Mouse (Mus musculus) urinary bladder, adult 2 months (tissue): Measurements from ENCODE around the gene Chd6. TPM values are rescaled to one million over a fixed set of nuclear protein-coding genes. Genes with fewer than 3 reads are reported as not detected.

Experiments used
- DNase-seq: peaks from one replicate; pipeline ENCODE4 v3.0.0; 2022; ENCODE audit warnings: low spot score
- polyA plus RNA-seq: library from polyadenylated mRNA; depleted of rRNA; stranded (reverse); fragments of >200 nt; gene quantifications from 2 replicates; pipeline ENCODE4 v1.2.3, GENCODE M21; 2012; rRNA removed

Gene Chd6
- polyA plus RNA-seq, 1 experiment = 26.4 TPM

- DNase-seq = no peak
Observed at GRCm38 (mm10) chr2:160932325-160932724, 176.6 kb downstream of the Chd6 start.

GRCm38 (mm10) chr2:160931378-160931777, 177.5 kb downstream of the Chd6 start:
- no peak for DNase-seq

- DNase-seq = no peak
Observed at GRCm38 (mm10) chr2:160925203-160925602, 183.7 kb downstream of the Chd6 start.

- no peak for DNase-seq
Observed at GRCm38 (mm10) chr2:160921285-160921684, 187.6 kb downstream of the Chd6 start.

GRCm38 (mm10) chr2:160918930-160919215, 190.0 kb downstream of the Chd6 start:
- DNase-seq = no peak

GRCm38 (mm10) chr2:160918154-160918929, 190.5 kb downstream of the Chd6 start:
- DNase-seq = no peak

GRCm38 (mm10) chr2:160917313-160917712, 191.6 kb downstream of the Chd6 start:
- DNase-seq = no peak

GRCm38 (mm10) chr2:160916714-160917113, 192.2 kb downstream of the Chd6 start:
- DNase-seq = no peak

- DNase-seq = no peak
Observed at GRCm38 (mm10) chr2:160915821-160916610, 192.9 kb downstream of the Chd6 start.

- no peak for DNase-seq
Observed at GRCm38 (mm10) chr2:160914656-160915055, 194.2 kb downstream of the Chd6 start.

- no peak for DNase-seq
Observed at GRCm38 (mm10) chr2:160912231-160912671, 196.6 kb downstream of the Chd6 start, which contains the start of gene Emilin3. Gene Emilin3, minus strand, starts transcription at chr2:160912328.

- DNase-seq = no peak
Observed at GRCm38 (mm10) chr2:160911558-160912201, 197.2 kb downstream of the Chd6 start.

GRCm38 (mm10) chr2:160910633-160911032, 198.2 kb downstream of the Chd6 start:
- no peak for DNase-seq

GRCm38 (mm10) chr2:160908607-160909006, 200.3 kb downstream of the Chd6 start:
- no peak for DNase-seq

- DNase-seq = no peak
Observed at GRCm38 (mm10) chr2:160906101-160906500, 202.8 kb downstream of the Chd6 start.

- no peak for DNase-seq
Observed at GRCm38 (mm10) chr2:160905301-160905700, 203.6 kb downstream of the Chd6 start.

GRCm38 (mm10) chr2:160901656-160902412, 207.0 kb downstream of the Chd6 start:
- no peak for DNase-seq

Other genes starting within 250 kb of the Chd6 start
- 5.7 and 10.5 TPM in 2 replicates for gene Zhx3, start 236.1 kb downstream of the Chd6 start, polyA plus RNA-seq
- gene Lpin3, start 228.4 kb downstream of the Chd6 start, polyA plus RNA-seq = 21.1 and 28.2 TPM in 2 replicates
- gene Emilin3, start 196.7 kb downstream of the Chd6 start, polyA plus RNA-seq = 0.09 and 0.17 TPM in 2 replicates